Mouse (Mus musculus) gastrocnemius, postnatal 10 days (tissue): ENCODE data around the gene Mri1. TPM values are rescaled to one million over a fixed set of nuclear protein-coding genes. Genes with fewer than 3 reads are reported as not detected.

ENCODE experiments used
- DNase-seq: peaks from one replicate; pipeline ENCODE4 v3.0.0; 2021; ENCODE audit warnings: mixed read lengths
- microRNA-seq, 2 experiments: library from miRNA; unstranded; fragments of <30 nt; microRNA quantifications; one replicate each; pipeline ENCODE4 v1.2.0; 2021
- total RNA-seq, 2 experiments: library from RNA; stranded (reverse); gene quantifications; 2 replicates each; pipeline ENCODE4 v1.2.3; 2021

The Mri1 gene
- total RNA-seq, 2 experiments from 2014 or later: 16.8 to 20.6 TPM

GRCm38 (mm10) chr8:84202938-84203917 is 53.9 kb downstream of the Mri1 start:
- peak; percentile 85 for DNase-seq

- no peak for DNase-seq
Measured at GRCm38 (mm10) chr8:84202466-84202865, 54.7 kb downstream of the Mri1 start.

- DNase-seq: peak; percentile 77
Measured at GRCm38 (mm10) chr8:84201545-84202245, 55.4 kb downstream of the Mri1 start.

GRCm38 (mm10) chr8:84200652-84201544 is 56.2 kb downstream of the Mri1 start:
- peak; percentile 82 for DNase-seq

- no peak for DNase-seq
Measured at GRCm38 (mm10) chr8:84200126-84200555, 57.0 kb downstream of the Mri1 start.

Small RNAs within 50 kb of the gene (microRNA-seq; reads per million reads assigned to microRNA genes)
- gene Mir23a: 31,576 to 34,975 reads per million in 2 experiments
- 0 reads per million in 2 experiments for gene Mir24-2
- 320 to 471 reads per million in 2 experiments for gene Mir27a
- gene Mir3074-2: 0 reads per million in 2 experiments

Other genes with a start within 250 kb of the Mri1 start
- gene 2210011C24Rik, start 245.2 kb downstream of the Mri1 start, total RNA-seq: 1 to 10 TPM; 1.7 to 2.0 TPM
- 1 to 10 TPM in 1 of 2 experiments, under 1 TPM in 1; 0.99 to 1.1 TPM for gene Palm3, start 235.9 kb downstream of the Mri1 start, total RNA-seq
- under 1 TPM; 0.84 to 0.87 TPM for gene Il27ra, start 214.7 kb downstream of the Mri1 start, total RNA-seq
- not detected for gene Rln3, start 212.3 kb downstream of the Mri1 start, total RNA-seq
- gene Gm10643, start 192.2 kb downstream of the Mri1 start, total RNA-seq: 1 to 10 TPM; 1.6 to 1.9 TPM
- 1 to 10 TPM; 5.2 to 8.2 TPM for gene Rfx1, start 190.5 kb downstream of the Mri1 start, total RNA-seq
- 10 to 100 TPM in 1 of 2 experiments, 1 to 10 TPM in 1; 9.5 to 11.2 TPM for gene Dcaf15, start 152.6 kb downstream of the Mri1 start, total RNA-seq
- 1 to 10 TPM in 1 of 2 experiments, under 1 TPM in 1; 0.14 to 2.4 TPM for gene Podnl1, start 131.3 kb downstream of the Mri1 start, total RNA-seq
- gene Cc2d1a, start 109.4 kb downstream of the Mri1 start, total RNA-seq: 10 to 100 TPM; 12.5 to 13.9 TPM
- under 1 TPM; 0.32 to 0.54 TPM for gene 4930432K21Rik, start 109.3 kb downstream of the Mri1 start, total RNA-seq
- 1 to 10 TPM; 1.4 to 2.4 TPM for gene Nanos3, start 72.1 kb downstream of the Mri1 start, total RNA-seq
- 1 to 10 TPM; 7.9 to 8.5 TPM for gene Zswim4, start 20.3 kb downstream of the Mri1 start, total RNA-seq
- 100 to 1,000 TPM; 180 to 184 TPM for gene D8Ertd738e, start 7.6 kb downstream of the Mri1 start, total RNA-seq
- gene Ccdc130, start 13.1 kb upstream of the Mri1 start, total RNA-seq: 10 to 100 TPM; 11.3 to 11.4 TPM
- 1 to 10 TPM; 5.2 to 8.4 TPM for gene Cacna1a, start 131.1 kb upstream of the Mri1 start, total RNA-seq